Mouse (Mus musculus) thymus, postnatal 10 days (tissue): Measurements from ENCODE around the gene Insm1.

ENCODE experiments used
- DNase-seq, 2 experiments: peaks; one replicate each; pipeline ENCODE4 v3.0.0; 2021; ENCODE audit warnings: low spot score in 2 of 2

Gene Insm1

GRCm38 (mm10) chr2:146224141-146224540 is 2.4 kb downstream of the Insm1 start:
- DNase-seq, result no peak

- DNase-seq, result no peak
Measured at GRCm38 (mm10) chr2:146225818-146226217, 4.1 kb downstream of the Insm1 start.

- DNase-seq, result no peak
Measured at GRCm38 (mm10) chr2:146226484-146226883, 4.8 kb downstream of the Insm1 start.

- no peak for DNase-seq
Measured at GRCm38 (mm10) chr2:146227646-146228045, 5.9 kb downstream of the Insm1 start.

GRCm38 (mm10) chr2:146228435-146228834 is 6.7 kb downstream of the Insm1 start:
- DNase-seq, result no peak

- DNase-seq, result no peak
Measured at GRCm38 (mm10) chr2:146231485-146231884, 9.8 kb downstream of the Insm1 start.

GRCm38 (mm10) chr2:146239196-146239747 is 17.6 kb downstream of the Insm1 start:
- DNase-seq, result no peak

GRCm38 (mm10) chr2:146244049-146244448 is 22.3 kb downstream of the Insm1 start:
- DNase-seq, result no peak

- DNase-seq, result no peak
Measured at GRCm38 (mm10) chr2:146245401-146245800, 23.7 kb downstream of the Insm1 start.

- DNase-seq, result no peak
Measured at GRCm38 (mm10) chr2:146246409-146247075, 24.8 kb downstream of the Insm1 start.

GRCm38 (mm10) chr2:146247576-146247975 is 25.9 kb downstream of the Insm1 start:
- DNase-seq, result no peak

- DNase-seq, result no peak
Measured at GRCm38 (mm10) chr2:146249033-146249432, 27.3 kb downstream of the Insm1 start.

GRCm38 (mm10) chr2:146250236-146250904 is 28.6 kb downstream of the Insm1 start:
- DNase-seq, result no peak

- DNase-seq, result no peak
Measured at GRCm38 (mm10) chr2:146254387-146254786, 32.7 kb downstream of the Insm1 start.

GRCm38 (mm10) chr2:146255636-146256035 is 33.9 kb downstream of the Insm1 start:
- no peak for DNase-seq

GRCm38 (mm10) chr2:146256321-146256875 is 34.7 kb downstream of the Insm1 start:
- no peak for DNase-seq

GRCm38 (mm10) chr2:146257037-146257436 is 35.3 kb downstream of the Insm1 start:
- no peak for DNase-seq

- DNase-seq, result no peak
Measured at GRCm38 (mm10) chr2:146257609-146258008, 35.9 kb downstream of the Insm1 start.

- no peak for DNase-seq
Measured at GRCm38 (mm10) chr2:146258736-146259469, 37.2 kb downstream of the Insm1 start.

- no peak for DNase-seq
Measured at GRCm38 (mm10) chr2:146259787-146260560, 38.3 kb downstream of the Insm1 start.

GRCm38 (mm10) chr2:146261146-146261545 is 39.4 kb downstream of the Insm1 start:
- no peak for DNase-seq
